Mouse (Mus musculus) limb, embryonic 10.5 days (tissue): ENCODE measurements around the gene Mfap5. TPM values are rescaled to one million over a fixed set of nuclear protein-coding genes. Genes with fewer than 3 reads are reported as not detected.
"Not testable (repeated sequence)": the region's sequence is repeated elsewhere in the genome, so short reads cannot be mapped to it uniquely, and the experiment has no call there.

Source experiments
- DNase-seq: peaks from one replicate; pipeline ENCODE4 v3.0.0-alpha.2; 2017; ENCODE audit warnings: low spot score
- H3K27ac ChIP-seq: fragments of 300-500 bp; sonication (generic); 2 replicates; pipeline ENCODE4 v1.5.1; 2016; ENCODE audit warnings: mild to moderate bottlenecking
- H3K27me3 ChIP-seq: fragments of 300-500 bp; sonication (generic); 2 replicates; pipeline ENCODE4 v1.6.1; 2016; ENCODE audit warnings: low read depth, mild to moderate bottlenecking; ENCODE audit not compliant: poor library complexity, severe bottlenecking
- H3K36me3 ChIP-seq: fragments of 300-500 bp; sonication (generic); 2 replicates; pipeline ENCODE4 v1.6.1; 2016; ENCODE audit warnings: mild to moderate bottlenecking, moderate library complexity
- H3K4me1 ChIP-seq: fragments of 300-500 bp; sonication (generic); 2 replicates; pipeline ENCODE4 v1.6.1; 2016
- H3K4me3 ChIP-seq: fragments of 300-500 bp; sonication (generic); 2 replicates; pipeline ENCODE4 v1.5.1; 2016; ENCODE audit warnings: mild to moderate bottlenecking, moderate library complexity
- H3K9me3 ChIP-seq: fragments of 300-500 bp; sonication (generic); replicated peaks from 2 replicates; pipeline ENCODE4 v1.6.1; 2016; ENCODE audit warnings: mild to moderate bottlenecking
- WGBS: fragments of 180-500 bp; shearing (Covaris S2); methylation state at CpG from one replicate; pipeline ENCODE4 v1.1.7; 2016; 5-methylcytosine and 5-hydroxymethylcytosine counted together
- polyA plus RNA-seq: library from polyadenylated mRNA; unstranded; fragments of >200 nt; fragmentation: Nextera tagmentation; extraction: Ambion mirVana; gene quantifications from 2 replicates; pipeline ENCODE4 v1.2.1, GENCODE M21; 2016

The Mfap5 gene
- polyA plus RNA-seq, 1 experiment from 2014 or later: 0.51 TPM

DNA sequence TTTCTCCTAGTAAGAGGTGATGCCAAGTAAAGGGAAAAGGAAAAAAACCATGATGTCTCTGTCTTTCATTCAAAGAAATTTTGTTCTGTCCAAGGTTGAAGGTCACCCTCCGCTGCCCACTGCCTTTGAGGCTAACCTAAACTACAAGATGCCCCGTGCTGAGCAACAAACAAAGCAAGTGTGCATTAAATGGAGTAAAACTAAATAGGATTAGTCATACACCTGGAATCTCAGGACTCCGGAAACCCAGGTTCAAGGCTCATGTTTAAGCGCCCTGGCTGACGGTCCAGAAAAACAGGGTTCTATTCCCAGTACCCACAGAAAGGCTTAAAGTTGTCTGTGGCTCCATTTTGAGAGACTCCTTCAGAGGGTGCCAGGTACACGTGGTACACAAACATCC lies 13.2 kb upstream of the Mfap5 start:
- H3K27ac ChIP-seq: peak overlapping the region; percentile 94
- peak overlapping the region; percentile 57; the same call in 1 of the 2 replicates for H3K4me3 ChIP-seq
- H3K4me1 ChIP-seq: peaks cover 44% of the 10 kb centered on the region

GRCm38 (mm10) chr6:122493799-122494472 lies 11.7 kb upstream of the Mfap5 start:
- Histone ChIP-seq H3K9me3 (no peaks in the 10 kb centered on the region), H3K4me3 (no peak overlapping the region), H3K27me3 (no peaks in the 10 kb centered on the region), H3K4me1 (peaks cover 44% of the 10 kb centered on the region), H3K36me3 (no peaks in the 10 kb centered on the region), H3K27ac (peak overlapping the region; percentile 82; the same call in 1 of the 2 replicates)
- no peak for DNase-seq
- WGBS: 48% methylated on average over 6 of the region's 6 CpGs

More for the DNA sequence above, 13.2 kb upstream of the Mfap5 start:
- no peaks in the 10 kb centered on the region for H3K9me3 ChIP-seq
- H3K27me3 ChIP-seq: peaks cover 6% of the 10 kb centered on the region; the same call in 1 of the 2 replicates
- DNase-seq: no peak
- WGBS: 37% methylated on average over 6 of the region's 6 CpGs
- no peaks in the 10 kb centered on the region for H3K36me3 ChIP-seq

DNA sequence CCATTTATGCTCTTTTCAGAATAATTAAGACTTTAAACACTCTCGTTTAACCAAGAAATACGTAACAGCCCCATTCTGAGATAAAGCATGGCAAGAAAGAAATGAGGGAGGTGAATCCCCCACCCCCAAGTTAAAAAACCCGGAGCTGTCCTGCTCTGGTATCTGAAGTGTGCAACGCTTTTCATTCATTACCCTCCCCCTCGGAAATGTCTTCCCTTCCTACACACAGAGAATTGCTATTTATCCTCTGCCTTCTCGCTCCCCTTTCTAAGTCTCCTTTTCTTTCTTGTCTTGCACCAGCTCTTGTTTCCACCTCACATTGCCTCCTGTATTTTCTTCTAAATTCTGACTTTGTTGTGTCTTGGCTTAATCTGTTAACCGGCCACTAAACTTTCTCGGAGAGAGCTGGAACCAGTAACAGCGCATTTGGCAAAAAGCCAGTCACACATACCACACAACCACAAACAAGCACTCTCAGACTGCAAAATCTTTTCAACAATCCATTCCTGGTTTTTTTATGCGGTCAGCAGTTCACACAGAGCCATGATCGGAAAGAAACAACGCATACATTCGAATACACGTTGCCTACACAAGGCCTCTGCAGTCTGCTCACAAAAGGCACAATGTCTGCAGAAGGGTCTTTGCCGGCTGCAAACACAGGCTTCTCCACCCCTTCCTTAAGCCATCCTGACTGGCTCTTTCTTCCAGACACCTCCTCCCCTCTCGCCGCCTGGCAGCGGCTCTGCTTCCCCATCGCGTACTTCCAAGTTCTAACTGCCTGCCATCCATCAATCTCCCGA lies 10.4 kb upstream of the Mfap5 start:
- Histone ChIP-seq H3K36me3 (no peaks in the 10 kb centered on the region), H3K27ac (peak overlapping the region; percentile 82), H3K27me3 (no peaks in the 10 kb centered on the region), H3K4me3 (peak overlapping the region; percentile 34), H3K4me1 (peaks cover 44% of the 10 kb centered on the region), H3K9me3 (no peaks in the 10 kb centered on the region)
- peak; percentile 74 for DNase-seq
- WGBS: 14% methylated on average over 21 of the region's 21 CpGs

- WGBS: 41% methylated on average over 5 of the region's 5 CpGs
- H3K27ac ChIP-seq: peak overlapping the region; percentile 82; the same call in 1 of the 2 replicates
- H3K4me1 ChIP-seq: peaks cover 39% of the 10 kb centered on the region
- no peak overlapping the region for H3K4me3 ChIP-seq
- H3K9me3 ChIP-seq: no peaks in the 10 kb centered on the region
- H3K27me3 ChIP-seq: no peaks in the 10 kb centered on the region
- no peaks in the 10 kb centered on the region for H3K36me3 ChIP-seq
- no peak for DNase-seq
These were observed 9.1 kb upstream of the Mfap5 start for GRCm38 (mm10) chr6:122496501-122496900.

DNA sequence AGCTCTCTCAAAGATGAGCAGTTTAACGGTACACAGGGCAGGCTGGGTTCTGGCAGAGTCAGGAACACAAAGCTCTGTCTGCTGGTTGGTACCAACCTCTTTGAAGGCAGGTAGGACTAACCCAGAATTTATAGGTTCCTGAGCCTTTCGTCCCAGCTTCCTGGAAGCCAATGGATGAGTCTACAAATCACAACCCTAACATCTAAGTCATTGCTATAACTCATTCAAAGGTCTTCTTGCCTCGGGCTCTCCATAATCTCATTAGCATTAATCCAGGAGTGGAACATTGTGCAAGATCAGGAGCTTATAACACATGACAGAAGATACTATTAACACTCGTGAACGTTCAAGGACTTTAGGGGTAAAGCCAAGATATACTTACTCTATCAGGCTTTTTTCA lies 7.0 kb upstream of the Mfap5 start, which contains the start of gene Rimklb:
Rimklb (minus strand) TSS at position 101 of the 400 bp plus-strand sequence.
- no peaks in the 10 kb centered on the region for H3K36me3 ChIP-seq
- H3K27ac ChIP-seq: no peak within 1 kb of the TSS
- 84% methylated on average over 5 of the region's 5 CpGs for WGBS
- no peaks in the 10 kb centered on the region for H3K9me3 ChIP-seq
- H3K4me3 ChIP-seq: no peak within 1 kb of the TSS
- no peaks in the 10 kb centered on the region for H3K27me3 ChIP-seq
- DNase-seq: no peak
- H3K4me1 ChIP-seq: peaks cover 27% of the 10 kb centered on the region

GRCm38 (mm10) chr6:122505041-122505440 lies 604 bp upstream of the Mfap5 start:
- H3K36me3 ChIP-seq: no peaks in the 10 kb centered on the region
- 86% methylated on average over 4 of the region's 4 CpGs for WGBS
- no peaks in the 10 kb centered on the region for H3K27me3 ChIP-seq
- H3K27ac ChIP-seq: no peak overlapping the region
- DNase-seq: no peak
- H3K4me1 ChIP-seq: no peaks in the 10 kb centered on the region
- H3K9me3 ChIP-seq: no peaks in the 10 kb centered on the region
- no peak overlapping the region for H3K4me3 ChIP-seq

GRCm38 (mm10) chr6:122508494-122508893 lies 2.8 kb downstream of the Mfap5 start:
- Histone ChIP-seq H3K36me3 (no peaks in the 10 kb centered on the region), H3K4me1 (no peaks in the 10 kb centered on the region), H3K4me3 (no peak overlapping the region), H3K9me3 (no peaks in the 10 kb centered on the region), H3K27me3 (no peaks in the 10 kb centered on the region), H3K27ac (no peak overlapping the region)
- 88% methylated on average over 8 of the region's 8 CpGs for WGBS
- no peak for DNase-seq

DNA sequence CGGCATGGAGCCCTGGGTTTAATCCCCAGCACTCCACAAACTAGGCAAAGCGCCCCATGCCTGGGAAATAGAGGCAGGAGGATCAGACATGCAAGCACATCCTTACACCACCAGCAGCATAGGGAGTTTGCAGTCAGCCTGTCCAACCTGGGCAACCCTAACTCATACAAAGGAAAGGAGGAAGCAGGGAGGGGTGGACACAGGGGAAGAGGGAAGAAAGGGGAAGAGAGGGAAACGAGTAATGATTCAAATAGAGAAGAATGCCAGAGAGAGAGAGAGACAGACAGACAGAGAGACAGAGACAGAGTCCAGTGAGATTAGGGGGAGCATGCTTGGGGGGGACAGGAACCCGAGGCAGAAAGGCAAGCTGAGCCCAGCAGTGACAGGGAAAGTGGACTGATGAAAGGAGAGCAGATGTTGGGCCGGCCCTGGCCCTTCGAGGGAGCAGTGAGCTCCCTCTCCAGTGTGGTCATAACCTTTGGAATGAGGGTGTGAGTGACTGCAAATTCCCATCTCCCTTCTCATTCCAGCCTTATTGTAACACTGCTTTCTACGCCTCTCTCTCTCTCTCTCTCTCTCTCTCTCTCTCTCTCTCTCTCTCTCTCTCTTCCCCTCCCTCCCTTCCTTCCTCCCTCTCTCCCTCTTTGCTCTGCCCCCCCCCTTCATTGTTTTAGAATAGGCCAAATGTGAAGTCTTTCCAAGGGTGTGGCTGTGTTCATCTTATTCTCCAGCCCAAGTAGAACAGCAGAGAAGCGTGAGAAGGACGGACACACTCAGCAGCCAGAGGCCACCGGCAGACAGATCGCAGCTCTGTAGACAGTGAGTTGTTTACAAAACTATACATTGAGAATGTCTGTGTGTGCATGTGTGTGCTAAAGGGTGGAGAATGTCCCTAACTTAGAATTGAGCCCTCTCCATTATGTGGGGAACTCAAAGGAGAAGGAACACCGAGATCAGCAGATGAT lies 7.6 kb downstream of the Mfap5 start:
- H3K4me1 ChIP-seq: no peaks in the 10 kb centered on the region
- no peak overlapping the region for H3K27ac ChIP-seq
- H3K27me3 ChIP-seq: no peaks in the 10 kb centered on the region
- no peaks in the 10 kb centered on the region for H3K36me3 ChIP-seq
- 67% methylated on average over 12 of the region's 12 CpGs for WGBS
- no peaks in the 10 kb centered on the region for H3K9me3 ChIP-seq
- DNase-seq: no peak
- H3K4me3 ChIP-seq: no peak overlapping the region

DNA sequence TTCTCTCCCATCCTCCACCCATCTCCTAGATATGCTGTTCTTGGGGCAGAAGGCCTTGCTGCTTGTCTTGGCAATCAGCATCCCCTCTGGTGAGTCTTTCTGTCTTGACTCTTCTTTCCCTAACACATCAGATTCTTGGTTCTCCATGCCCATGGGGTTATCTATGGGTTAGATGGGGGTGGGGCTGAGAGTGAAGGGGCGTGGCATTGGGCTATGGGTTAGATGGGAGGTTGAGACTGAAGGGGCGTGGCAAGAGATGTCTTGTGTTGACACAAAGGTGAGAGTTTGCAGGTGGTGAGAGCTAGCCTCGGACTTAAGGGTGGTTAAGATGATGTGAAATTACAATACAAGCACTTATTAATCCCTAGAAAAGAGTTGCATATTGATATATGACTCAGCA lies 8.7 kb downstream of the Mfap5 start:
- DNase-seq: no peak
- H3K4me1 ChIP-seq: no peaks in the 10 kb centered on the region
- H3K27me3 ChIP-seq: no peaks in the 10 kb centered on the region
- 80% methylated on average over 3 of the region's 3 CpGs for WGBS
- H3K27ac ChIP-seq: no peak overlapping the region
- no peaks in the 10 kb centered on the region for H3K36me3 ChIP-seq
- no peak overlapping the region for H3K4me3 ChIP-seq
- no peaks in the 10 kb centered on the region for H3K9me3 ChIP-seq

DNA sequence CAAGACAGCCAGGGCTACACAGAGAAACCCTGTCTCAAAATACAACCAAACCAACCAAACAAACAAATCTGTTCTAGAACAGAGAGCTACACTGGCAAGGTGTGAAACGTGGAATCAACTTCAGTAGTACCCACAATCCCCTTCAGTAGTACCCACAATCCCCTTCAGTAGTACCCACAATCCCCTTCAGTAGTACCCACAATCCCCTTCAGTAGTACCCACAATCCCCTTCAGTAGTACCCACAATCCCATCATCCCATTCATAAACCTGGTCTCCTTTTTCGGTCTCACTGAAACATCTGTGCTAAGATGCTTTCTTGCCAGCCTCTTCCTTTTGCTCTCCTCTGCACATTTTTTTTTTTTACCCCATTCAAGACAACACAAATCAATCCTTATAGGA lies 10.1 kb downstream of the Mfap5 start:
- DNase-seq, H3K4me3 ChIP-seq, H3K4me1 ChIP-seq, H3K27me3 ChIP-seq, H3K36me3 ChIP-seq, H3K27ac ChIP-seq, H3K9me3 ChIP-seq: not testable (repeated sequence)
- WGBS: 93% methylated on average over 2 of the region's 2 CpGs

DNA sequence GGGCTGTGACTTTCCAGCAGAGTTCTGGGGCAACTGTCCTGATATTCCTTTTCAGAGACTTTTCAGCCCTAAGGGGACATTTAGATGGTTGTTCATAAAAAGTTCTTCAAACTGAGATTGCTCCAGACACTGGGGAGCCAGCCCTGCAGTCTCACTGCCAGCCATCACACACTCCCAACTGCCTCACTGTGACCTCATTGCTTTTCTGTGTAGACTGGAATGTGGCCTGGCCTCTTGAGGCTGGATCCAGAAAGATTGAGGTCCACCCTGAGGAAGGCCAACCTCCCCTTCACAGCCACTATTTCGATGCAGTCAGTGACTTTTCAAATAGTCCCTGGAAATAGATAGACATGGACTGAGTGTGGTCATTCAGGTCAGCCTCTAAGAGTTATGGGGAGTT lies 12.0 kb downstream of the Mfap5 start:
- no peak for DNase-seq
- Histone ChIP-seq H3K4me1 (0 out of 2 replicates have a peak, but pooled peaks cover 2% of the 10 kb centered on the region), H3K36me3 (no peaks in the 10 kb centered on the region), H3K27ac (no peak overlapping the region), H3K9me3 (no peaks in the 10 kb centered on the region), H3K27me3 (no peaks in the 10 kb centered on the region), H3K4me3 (no peak overlapping the region)
- 97% methylated on average over 1 of the region's 1 CpGs for WGBS

GRCm38 (mm10) chr6:122519384-122519783 lies 13.7 kb downstream of the Mfap5 start:
- H3K27ac ChIP-seq: no peak overlapping the region
- H3K36me3 ChIP-seq: no peaks in the 10 kb centered on the region
- WGBS: 45% methylated on average over 2 of the region's 2 CpGs
- H3K4me3 ChIP-seq: no peak overlapping the region
- H3K4me1 ChIP-seq: 0 out of 2 replicates have a peak, but pooled peaks cover 2% of the 10 kb centered on the region
- no peak for DNase-seq
- H3K9me3 ChIP-seq: no peaks in the 10 kb centered on the region
- no peaks in the 10 kb centered on the region for H3K27me3 ChIP-seq
